Mouse (Mus musculus) gastrocnemius, postnatal 4 days (tissue): ENCODE data around the gene Ktn1. TPM values are rescaled to one million over a fixed set of nuclear protein-coding genes. Genes with fewer than 3 reads are reported as not detected.
A peak's percentile ranks its signal among the peaks of the same experiment; 100 is the strongest.

Experiments used
- DNase-seq, 2 experiments: peaks; one replicate each; pipeline ENCODE4 v3.0.0; 2021 to 2022; ENCODE audit warnings: low spot score in 2 of 2, mixed read lengths in 2 of 2
- long read RNA-seq, 2 experiments: library from polyadenylated mRNA; stranded (forward); transcript quantifications; one replicate each; pipeline ENCODE4 v2.0.0; 2021
- total RNA-seq, 2 experiments: library from RNA; stranded (reverse); gene quantifications; 2 replicates each; pipeline ENCODE4 v1.2.3; 2021

Gene Ktn1
- total RNA-seq: 100 to 1,000 TPM; 167 to 171 TPM
- long read RNA-seq, experiment 1, full-length matches to known transcripts: 9 of 199 reads
- long read RNA-seq, experiment 1, partial matches to known transcripts: 10 of 199 reads
- long read RNA-seq, experiment 1, other reads (novel, unspliced or antisense): 180 of 199 reads
- long read RNA-seq, experiment 2, full-length matches to known transcripts: 10 of 229 reads
- long read RNA-seq, experiment 2, partial matches to known transcripts: 15 of 229 reads
- long read RNA-seq, experiment 2, other reads (novel, unspliced or antisense): 204 of 229 reads

DNA sequence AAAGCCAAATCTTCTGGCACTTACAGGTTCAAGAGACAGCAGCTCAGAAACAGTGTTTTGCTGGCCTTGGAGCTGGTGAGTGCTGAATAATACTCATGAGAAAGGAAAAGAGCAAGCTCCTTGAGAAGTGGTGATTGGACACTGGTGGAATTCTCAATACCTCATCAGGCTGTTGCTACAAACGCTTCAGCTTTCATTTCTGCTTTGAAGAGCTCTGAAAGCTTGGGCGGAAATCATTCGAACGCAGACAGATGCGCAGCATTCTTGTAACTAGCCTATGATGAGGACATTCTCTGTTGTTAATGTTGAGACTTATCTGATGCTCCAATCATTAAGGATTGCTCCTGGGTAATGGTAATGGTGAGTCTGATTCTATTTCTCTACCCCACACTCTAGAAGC lies at the start of gene Ktn1:
Gene Ktn1, plus strand, starts transcription at position 231 of the 400 bp plus-strand sequence.
- no peak for DNase-seq

DNA sequence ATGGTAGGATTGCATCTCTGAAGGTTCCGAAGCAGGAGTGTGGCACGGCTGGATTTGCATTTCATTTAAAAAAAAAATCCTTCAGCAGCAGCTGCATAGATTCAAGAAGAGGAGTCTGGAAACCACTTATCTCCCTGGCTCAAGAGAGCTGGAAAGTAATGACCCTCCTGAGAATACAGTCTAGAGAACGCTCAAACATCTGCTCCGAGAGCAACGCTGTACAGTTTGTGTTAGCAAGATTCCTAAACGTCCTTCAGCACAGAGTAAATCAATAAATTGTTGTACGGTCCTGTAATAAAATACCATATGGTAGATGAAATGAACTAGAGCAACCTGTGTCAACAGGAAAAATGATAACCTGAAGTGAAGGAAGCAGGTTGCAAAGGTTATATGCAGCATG lies 35.0 kb upstream of the Ktn1 start:
- DNase-seq: no peak

DNA sequence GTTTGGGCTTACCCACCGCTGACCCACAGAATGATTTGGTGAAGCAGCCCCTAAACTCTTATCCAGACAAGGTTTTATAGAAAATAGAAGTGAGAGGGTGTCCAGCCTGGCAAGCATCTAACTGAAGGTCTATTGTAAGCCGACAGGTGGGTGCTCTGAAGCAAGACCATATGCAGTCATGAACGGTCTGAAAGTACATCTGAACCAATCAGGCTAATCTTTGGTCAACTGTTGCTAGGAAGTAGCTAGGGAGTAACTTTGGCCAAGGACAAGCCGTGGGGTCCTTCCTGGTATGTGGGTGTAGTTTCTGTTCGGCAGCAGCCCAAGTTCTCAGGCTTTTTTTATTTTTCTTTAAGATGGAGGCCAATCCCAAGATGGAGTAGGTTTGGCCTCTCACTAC lies 29.4 kb upstream of the Ktn1 start:
- DNase-seq: no peak

DNA sequence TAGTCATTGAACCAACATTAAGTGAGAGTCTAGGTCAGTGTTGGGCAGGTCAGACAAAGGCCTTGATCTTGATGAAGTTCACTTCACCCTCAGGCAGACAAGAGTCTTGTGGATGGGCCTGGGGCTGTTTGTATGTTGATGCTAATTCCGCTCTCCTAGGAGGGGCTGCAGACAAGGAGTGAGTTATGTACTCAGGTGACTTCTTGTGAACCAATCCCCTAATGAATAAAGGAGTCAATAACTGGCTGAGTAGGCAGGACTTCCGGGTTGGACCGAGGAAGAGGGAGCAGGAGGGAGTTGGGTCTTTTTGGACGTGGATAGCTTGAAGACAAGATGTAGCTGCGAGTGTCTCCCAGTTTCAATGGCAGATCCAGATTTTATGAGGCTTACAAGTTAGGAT lies 26.3 kb upstream of the Ktn1 start:
- DNase-seq: no peak

DNA sequence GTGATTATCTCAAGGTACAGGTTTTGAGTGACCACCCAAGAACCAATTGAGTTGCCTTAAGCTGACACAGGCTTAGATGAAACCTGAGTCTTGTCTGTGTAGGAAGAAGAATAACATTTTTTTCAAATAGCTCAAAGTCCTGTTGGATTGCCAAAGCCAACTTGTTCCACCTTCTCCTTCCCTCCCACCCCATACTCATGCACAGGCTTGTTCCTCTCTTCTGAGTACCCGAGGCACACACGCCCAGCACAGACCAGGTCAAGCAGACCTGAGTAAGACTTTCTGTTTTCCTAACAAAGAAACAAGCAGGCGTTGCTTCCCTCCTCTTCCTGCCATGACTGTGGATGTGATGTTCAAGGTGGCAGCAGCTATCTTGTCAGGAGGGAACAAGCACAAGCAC lies 23.4 kb upstream of the Ktn1 start:
- DNase-seq: no peak

DNA sequence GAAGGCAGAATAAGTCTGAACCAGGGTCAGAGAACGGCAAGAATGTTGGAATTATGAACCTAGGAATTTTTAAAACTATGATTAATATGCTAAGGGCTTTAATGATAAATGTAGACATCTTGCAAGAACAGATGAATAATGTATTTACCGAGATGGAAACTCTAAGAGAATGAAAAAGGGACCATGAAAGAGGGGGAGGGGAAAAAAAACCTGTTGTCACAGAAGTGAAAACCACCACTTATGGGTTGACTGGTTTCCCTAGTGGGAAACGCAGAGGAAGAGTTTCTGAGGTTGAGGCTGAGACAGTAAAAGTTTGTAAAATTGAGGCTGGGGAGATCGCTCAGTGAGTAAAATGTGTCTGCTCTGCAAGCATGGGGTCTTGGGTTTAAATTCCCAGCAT lies 22.1 kb upstream of the Ktn1 start:
- DNase-seq: no peak

DNA sequence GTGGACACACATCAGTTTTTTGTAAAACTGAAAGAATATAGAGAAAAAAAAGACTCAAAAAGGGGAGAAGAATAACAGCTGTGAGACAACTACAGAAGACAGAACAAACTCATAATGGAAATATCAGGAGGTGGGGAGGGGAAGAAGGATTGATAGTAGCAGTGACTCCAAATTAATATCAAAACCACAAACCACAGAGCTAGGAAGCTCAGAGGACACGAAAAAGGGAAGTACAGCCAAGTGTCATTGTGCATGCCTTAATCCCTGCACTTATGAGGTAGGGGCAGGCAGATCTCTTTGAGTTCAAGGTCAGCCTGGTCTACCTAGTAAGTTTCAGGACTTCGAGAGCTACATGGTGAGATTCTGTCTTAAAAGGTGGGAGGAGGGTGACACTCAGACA lies 21.4 kb upstream of the Ktn1 start:
- DNase-seq: no peak

DNA sequence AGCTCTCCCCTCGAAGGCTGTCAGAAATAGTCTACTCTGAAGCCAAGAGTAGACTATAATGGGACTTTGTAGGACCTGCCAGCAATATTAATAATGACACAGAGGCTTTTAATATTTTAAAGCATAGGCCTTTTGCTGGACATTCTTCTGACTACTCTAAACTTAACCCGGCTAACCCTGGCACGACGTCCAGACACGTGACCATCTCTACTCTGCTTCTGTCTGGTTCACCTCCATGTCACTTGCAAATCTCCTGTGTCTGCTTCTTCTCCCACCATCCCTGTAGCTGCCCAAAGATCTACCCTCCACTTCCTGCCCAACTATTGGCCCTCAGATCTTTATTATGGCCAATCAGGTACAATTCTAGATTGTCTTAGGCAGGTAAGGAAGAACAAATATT lies 20.9 kb upstream of the Ktn1 start:
- DNase-seq: no peak

DNA sequence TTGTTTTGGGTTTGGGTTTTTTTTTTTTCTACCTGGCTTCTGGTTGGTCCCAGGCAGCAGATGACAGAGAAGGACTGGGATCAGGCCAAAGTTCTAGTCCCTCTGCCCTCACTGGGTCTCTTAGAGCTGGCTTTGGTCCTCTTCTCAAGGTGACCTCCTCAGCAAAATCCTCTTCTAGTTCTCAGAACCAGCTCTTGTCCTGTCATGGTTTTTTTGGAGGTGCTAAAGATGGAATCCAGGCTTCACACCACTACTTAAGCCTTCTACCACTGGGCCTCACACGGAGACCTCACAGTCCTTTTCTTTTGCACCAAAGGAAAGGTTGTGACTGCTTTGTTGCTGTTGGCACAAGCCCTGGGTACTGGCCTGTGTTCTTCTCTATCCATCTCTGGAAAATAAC lies 15.8 kb upstream of the Ktn1 start:
- no peak for DNase-seq

DNA sequence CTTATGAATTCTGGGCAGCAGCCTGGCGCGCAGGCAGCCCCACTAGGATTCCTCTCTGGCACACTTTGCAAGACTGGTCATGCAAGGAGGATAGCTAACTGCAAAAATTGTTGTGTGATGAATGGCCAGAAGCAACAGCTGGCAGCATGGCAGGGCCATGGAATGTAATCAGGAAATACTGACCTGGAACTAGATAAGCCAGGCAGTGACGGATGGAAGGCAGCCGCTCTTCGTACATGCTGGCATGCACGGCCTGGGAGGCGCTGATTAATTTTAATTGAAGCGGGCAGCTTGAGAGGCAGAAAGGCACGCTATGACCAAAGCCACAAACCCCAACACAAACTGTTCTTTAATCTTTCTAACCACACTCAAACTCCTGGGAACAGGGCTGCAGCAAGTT lies 13.8 kb upstream of the Ktn1 start:
- peak in 1 of 2 experiments; percentile 24 for DNase-seq

DNA sequence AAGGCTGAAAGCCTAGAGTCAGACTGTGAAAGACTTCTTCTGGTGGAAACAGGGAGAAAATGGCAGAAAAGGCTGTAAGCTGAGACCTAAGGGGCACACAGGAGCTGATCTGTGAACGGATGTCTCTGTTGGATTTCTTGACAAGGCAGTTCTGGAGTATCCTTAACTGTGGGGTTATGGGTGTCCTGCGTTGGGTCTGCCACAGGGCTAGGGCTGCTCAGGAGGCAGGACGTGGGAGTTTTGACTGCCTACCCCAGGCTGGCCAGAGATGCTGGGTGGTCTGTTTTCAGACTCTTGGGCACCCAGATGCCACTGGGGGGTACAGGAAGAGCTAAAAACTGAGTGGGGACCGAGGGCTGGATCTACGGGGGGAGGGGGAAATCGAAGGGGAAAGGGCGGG lies 13.4 kb upstream of the Ktn1 start:
- DNase-seq: no peak

DNA sequence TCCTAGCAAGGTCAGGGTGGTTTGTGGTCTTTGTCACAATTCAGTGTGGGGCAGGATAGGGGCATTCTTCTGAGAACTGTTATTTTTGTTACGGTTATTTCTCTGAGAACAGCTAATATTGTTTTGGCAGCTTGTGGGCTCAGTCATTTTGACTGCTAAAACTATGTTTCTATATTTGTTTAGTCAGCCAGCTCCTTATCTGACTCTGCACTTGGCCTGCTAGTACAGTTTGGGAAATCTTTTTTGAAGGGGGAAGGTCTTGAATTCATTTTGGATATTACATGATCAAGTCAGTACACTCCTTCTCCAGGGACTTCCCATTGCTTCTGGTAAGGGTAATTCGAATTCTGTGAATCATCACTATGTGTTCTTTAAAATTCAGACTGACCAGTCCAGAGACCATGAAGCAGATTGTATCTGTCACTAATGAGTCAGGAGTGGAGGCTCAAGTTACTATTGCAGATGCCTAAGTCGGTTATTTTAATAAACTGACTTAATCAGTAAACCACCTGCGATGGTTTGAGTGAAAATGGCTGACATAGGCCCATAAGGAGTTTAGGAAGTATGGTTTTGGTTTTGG lies 9.8 kb upstream of the Ktn1 start:
- DNase-seq: no peak

DNA sequence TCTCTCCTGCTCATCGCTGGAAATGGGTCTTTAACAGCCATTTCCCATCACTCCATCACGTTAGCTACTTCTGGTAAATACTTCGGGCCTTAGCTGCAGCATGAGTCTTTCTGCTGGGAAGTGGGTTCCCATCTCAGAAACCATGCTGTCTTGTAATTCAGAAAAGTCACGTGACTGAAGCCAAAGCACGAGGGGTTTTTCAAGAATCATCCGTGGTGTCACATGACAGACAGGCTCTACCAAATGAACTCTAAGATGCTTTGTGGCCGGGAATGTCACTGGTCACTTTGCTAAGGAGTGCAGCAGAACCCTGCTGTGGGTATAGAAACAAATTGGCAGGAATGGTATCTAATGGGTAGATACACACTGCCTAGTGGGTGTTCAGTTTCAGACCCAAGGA lies 2.6 kb upstream of the Ktn1 start:
- DNase-seq: no peak

DNA sequence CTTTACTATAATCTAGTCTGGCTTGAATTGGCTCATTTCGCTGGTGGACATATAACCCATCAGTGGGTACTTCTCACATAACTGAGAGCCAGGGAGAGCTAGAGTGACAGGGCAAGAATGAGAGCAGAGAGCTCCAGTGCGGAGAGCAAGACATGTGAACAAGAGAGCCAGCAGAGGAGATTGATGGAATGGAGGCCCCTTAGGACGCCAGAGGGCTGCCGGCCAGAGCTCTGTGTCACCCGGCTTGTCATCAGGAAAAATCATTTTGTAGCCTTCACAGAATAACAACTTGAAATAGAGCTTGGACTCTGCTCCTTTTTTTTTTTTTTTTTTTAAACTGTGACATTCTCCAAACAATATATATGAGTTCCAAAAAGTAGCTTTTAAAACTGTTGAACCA lies 2.0 kb upstream of the Ktn1 start:
- no peak for DNase-seq

DNA sequence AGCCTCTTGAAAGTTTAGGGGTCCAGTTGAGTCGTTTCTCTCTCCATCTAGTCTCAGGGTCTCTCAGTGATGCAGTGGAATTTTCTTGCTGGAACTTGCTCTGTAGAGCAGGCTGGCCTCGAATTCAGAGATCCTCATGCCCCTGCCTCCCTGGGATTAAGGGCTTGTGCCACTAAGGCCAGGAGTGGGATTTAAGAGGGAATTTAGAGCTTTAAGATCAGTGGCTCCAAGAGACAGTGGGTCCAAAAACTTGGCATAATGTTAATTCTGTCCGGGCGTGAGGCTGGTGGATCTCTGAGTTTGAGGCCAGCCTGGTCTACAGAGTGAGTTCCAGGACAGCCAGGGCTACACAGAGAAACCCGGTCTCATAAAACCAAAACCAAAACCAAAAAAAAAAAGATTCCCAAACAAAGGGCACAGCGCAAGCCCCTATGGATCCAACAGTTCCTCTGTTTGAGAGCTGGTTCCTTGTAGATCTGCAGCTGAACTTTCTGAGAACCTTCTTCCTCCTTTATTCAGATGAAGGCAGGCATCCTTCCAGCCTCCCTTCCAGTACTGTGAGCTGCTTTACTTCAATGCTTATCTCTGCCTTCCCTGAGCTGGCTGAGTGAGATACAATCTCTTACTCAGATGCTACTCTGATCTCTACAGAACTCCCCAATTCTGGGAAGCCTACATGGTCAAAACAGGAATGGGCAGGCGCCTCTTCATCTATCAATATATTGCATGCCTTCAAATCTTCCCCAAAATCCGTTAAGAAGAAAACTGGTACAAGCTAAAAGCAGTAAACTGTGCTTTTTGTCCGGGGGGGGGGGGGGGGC lies 1.3 kb upstream of the Ktn1 start:
- DNase-seq: no peak

DNA sequence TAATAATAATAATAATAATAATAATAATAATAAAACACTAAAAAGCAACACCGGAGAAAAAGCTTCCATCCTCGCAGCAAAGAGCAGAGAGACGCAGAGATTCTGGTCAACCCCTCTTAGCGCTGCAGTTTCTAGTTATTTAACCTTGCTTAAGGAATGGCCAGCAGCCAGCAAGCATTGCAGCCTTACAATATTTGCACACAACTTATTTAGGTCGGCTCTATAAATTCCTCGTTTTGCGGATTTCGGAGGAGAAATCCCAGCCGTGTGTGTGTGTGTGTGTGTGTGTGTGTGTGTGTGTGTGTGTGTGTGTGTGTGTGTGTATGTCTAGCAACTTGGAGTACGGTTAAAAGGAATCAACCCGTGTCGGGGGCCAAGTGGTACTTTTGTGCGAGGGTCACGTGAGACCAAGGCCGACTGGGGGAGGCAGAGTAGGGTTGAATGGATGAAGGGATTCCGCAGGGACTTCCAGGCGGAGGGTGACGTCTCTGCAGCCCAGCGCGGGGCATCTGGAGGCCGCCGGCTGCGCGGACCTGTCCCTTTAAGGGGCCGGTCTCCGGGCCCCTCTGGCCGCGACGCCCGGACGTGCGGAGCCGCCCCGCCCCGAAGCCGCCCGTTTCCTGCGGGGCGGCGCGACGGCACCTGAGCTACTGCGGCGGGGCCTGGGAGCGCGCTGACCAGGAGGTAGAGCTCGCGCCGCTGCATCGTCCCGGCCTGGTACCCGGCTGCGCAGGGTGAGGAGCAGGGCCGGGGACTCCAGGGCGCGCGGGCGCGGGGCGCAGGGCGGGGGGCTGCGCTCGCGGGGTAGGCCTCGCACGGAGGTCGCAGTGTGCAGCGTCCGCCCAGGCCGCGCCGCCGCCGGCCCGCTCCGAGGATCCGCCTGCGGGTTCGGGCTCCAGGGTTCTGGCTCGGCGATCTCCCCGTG lies 720 bp downstream of the Ktn1 start:
- DNase-seq: peak; percentile 70 to 79

DNA sequence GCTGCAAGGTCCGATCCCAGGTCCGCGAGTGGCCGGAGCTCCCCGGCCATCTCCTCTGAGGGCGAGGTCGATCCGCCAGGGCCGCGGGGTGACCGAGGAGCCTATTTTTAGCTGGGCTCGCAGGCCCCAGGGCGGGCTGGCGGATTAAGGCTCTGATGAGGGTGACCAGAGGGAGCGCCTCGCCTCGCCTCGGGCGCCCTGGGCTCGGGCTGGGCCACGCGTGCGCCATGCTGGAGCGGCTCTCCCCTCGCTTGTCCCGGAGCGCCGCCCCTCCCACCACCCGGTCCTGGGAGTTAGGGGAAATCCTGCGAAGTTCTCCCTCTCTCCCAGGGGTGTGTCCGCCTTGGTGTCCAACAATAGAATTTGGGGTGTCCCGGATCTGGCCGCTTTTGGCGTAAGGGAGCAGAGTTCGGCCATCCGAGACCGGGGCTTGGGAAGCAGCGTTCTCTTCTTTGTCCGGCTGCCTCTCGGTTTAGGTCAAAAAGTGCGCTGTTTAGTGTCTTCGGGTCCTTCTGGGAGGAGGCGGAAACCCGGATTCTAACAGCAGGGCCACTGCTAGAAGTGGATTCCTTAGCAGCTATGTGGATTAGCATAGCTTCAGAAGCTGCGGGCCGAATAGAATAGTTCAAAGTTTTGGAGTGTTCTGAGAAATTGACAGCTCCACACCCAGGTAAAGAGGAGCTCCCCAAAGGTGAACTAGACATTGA lies 1.5 kb downstream of the Ktn1 start:
- DNase-seq: peak; percentile 54 to 71

DNA sequence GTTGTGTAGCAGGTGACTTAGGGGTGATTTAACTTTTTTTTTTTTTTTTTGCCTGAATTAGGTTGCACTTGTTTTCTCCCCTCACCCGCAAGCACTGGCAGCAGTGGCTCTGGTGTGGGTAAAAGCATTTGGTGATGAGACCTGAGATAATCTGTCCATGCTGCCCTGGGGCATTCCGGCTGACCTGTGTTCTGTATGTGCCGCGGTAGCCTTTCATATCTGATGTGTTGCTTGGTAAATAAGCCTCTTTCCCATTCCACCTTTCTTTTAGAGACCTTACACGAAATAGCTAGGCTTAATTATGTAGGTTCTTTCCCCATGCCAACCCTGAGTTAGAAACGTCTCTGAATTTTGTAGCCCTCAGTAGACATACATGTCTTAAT lies 2.1 kb downstream of the Ktn1 start:
- DNase-seq: no peak

DNA sequence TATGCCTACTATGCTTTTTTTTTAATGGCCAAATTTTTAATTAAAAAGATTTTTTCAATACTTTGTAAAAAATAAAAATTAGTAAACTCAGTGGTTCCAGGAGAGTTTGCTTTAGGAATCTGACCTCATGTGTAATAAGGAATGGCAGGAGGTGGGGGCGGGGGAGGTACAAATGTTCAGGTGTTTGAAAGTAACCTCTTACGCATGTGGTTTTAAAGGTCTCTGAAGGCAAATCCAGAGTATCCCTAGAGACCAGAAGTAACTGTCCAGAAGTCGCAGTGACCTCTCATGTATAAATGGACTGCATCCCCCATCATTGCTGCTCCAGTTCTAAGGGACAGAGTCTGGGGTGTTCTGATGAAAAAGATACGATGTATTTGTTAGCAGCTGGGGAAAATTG lies 3.0 kb downstream of the Ktn1 start:
- DNase-seq: no peak

DNA sequence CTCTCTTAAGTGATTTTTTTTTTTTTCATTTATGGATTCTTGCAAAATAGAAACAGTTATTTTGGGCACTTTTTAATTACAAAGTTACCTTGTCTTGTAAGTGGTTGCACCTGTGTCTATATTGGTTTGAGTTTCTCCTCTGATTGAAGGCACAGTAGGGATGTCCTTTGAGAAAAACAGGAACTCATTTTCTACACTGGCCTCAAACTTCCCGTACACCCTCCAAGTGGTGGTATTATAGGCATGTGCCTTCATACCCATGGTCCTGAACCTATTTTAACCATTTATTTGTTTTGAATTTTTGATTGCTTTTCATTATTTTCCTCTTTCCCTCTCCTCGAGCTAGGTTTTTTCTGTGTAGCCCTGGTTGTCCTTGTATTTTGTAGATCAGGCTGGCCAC lies 7.2 kb downstream of the Ktn1 start:
- DNase-seq: no peak
